In genomic region chr2:71347160-71347559, GRCm38 (mm10) we compare ENCODE assay signal across 21 mouse cellular contexts. TPM values are rescaled to one million over a fixed set of nuclear protein-coding genes. Genes with fewer than 3 reads are reported as not detected.
DNase-seq lines count a peak whose midpoint lies in the region; ATAC-seq and TF ChIP-seq lines count a peak whose summit lies in the region.
"Had no signal": no experiment of that assay in that cellular context is flagged by ENCODE, and none has a peak within 500 bp of the region (broad histone marks: within the 10 kb centered on the region; RNA-seq: fewer than 3 reads in every experiment).

No protein-coding gene starts in this region.

- peaks cover 9% of the 10 kb centered on the region; the same call in 1 of the 2 replicates for H3K4me1 ChIP-seq in embryonic facial prominence, embryonic 12.5 days
- H3K4me1 ChIP-seq in embryonic facial prominence, embryonic 10.5 days: peaks cover 20% of the 10 kb centered on the region
- H3K4me1 ChIP-seq in heart, embryonic 12.5 days (replicated peaks): peaks cover 18% of the 10 kb centered on the region
- H3K4me1 ChIP-seq in E14TG2a.4 (replicated peaks; ENCODE audit: low read depth, low read length) (peaks cover 38% of the 10 kb centered on the region), ES-E14 (ENCODE audit: control insufficient read depth in 2 of 2, insufficient read depth in 2 of 2, low read length in 2 of 2, poor library complexity in 1 of 2) (peaks cover 0 to 2% of the 10 kb centered on the region in 2 experiments; a peak in 1 of 4 replicates)
- H3K4me1 ChIP-seq in forebrain, embryonic 16.5 days (replicated peaks; ENCODE audit: control insufficient read depth, insufficient read depth, low read length): peaks cover 3% of the 10 kb centered on the region; the same call in 1 of the 2 replicates
- H3K4me1 ChIP-seq: forebrain, embryonic 13.5 days; forebrain, embryonic 15.5 days had no signal

- 0 out of 2 replicates have a peak, but pooled peaks have one; percentile 52 for ATAC-seq in embryonic facial prominence, embryonic 12.5 days (ENCODE audit: insufficient number of reproducible peaks, insufficient read depth, low FRiP score, low TSS enrichment)
- no peak for ATAC-seq in heart, embryonic 12.5 days (ENCODE audit: insufficient number of reproducible peaks, low FRiP score)
- no peak for ATAC-seq in forebrain, embryonic 16.5 days
- ATAC-seq: CD4-positive, CD25-positive, alpha-beta regulatory T cell, adult 4 months; forebrain, embryonic 13.5 days; forebrain, embryonic 15.5 days had no signal

- H3K27ac ChIP-seq in embryonic facial prominence, embryonic 12.5 days: no peak overlapping the region
- H3K27ac ChIP-seq in embryonic facial prominence, embryonic 10.5 days (replicated peaks): no peak overlapping the region
- H3K27ac ChIP-seq in heart, embryonic 12.5 days (ENCODE audit: poor library complexity, severe bottlenecking): no peak overlapping the region
- peak overlapping the region; percentile 77; the same call in 1 of the 2 replicates for H3K27ac ChIP-seq in ES-E14 (ENCODE audit: insufficient read depth, low read depth, low read length, poor library complexity, severe bottlenecking)
- H3K27ac ChIP-seq in forebrain, embryonic 16.5 days (ENCODE audit: low read length): no peak overlapping the region
- H3K27ac ChIP-seq: forebrain, embryonic 13.5 days; forebrain, embryonic 15.5 days had no signal

- no peaks in the 10 kb centered on the region for H3K27me3 ChIP-seq in embryonic facial prominence, embryonic 12.5 days
- no peaks in the 10 kb centered on the region for H3K27me3 ChIP-seq in embryonic facial prominence, embryonic 10.5 days (replicated peaks; ENCODE audit: low read depth, poor library complexity, severe bottlenecking)
- no peaks in the 10 kb centered on the region for H3K27me3 ChIP-seq in heart, embryonic 12.5 days (replicated peaks)
- no peaks in the 10 kb centered on the region for H3K27me3 ChIP-seq in E14TG2a.4 (ENCODE audit: insufficient read depth, low read length)
- H3K27me3 ChIP-seq in forebrain, embryonic 16.5 days (replicated peaks; ENCODE audit: control insufficient read depth, insufficient read depth, low read length): no peaks in the 10 kb centered on the region
- H3K27me3 ChIP-seq: CH12.LX; forebrain, embryonic 13.5 days; forebrain, embryonic 15.5 days had no signal

- no peak for DNase-seq in embryonic facial prominence, embryonic 10.5 days (ENCODE audit: low spot score)
- DNase-seq in heart, adult 11 months: peak; percentile 61
- DNase-seq in ES-E14 (ENCODE audit: low read depth, low spot score): no peak
- no peak for DNase-seq in layer of hippocampus, adult 9-10 months (ENCODE audit: low spot score)
- DNase-seq: adrenal gland, adult 2 months; adrenal gland, postnatal 10 days; adrenal gland, postnatal 25 days; B cell, adult 2 months; cerebellum, adult 11 months; cerebellum, adult 18-20 months; cerebellum, adult 8-10 months; cerebellum, adult 9-11 months; cerebellum, postnatal 25 days had no signal

- H3K4me3 ChIP-seq in embryonic facial prominence, embryonic 12.5 days: no peak overlapping the region
- no peak overlapping the region for H3K4me3 ChIP-seq in embryonic facial prominence, embryonic 10.5 days
- H3K4me3 ChIP-seq in heart, embryonic 12.5 days: no peak overlapping the region
- H3K4me3 ChIP-seq in E14TG2a.4 (replicated peaks; ENCODE audit: low read length): peak overlapping the region; percentile 98
- H3K4me3 ChIP-seq in ES-E14 (ENCODE audit: insufficient read depth in 1 of 2, low read depth in 1 of 2, low read length in 2 of 2, poor library complexity in 1 of 2, severe bottlenecking in 1 of 2): peak overlapping the region; percentile 87 to 91
- no peak overlapping the region for H3K4me3 ChIP-seq in forebrain, embryonic 16.5 days (replicated peaks; ENCODE audit: low read length)
- H3K4me3 ChIP-seq: forebrain, embryonic 13.5 days; forebrain, embryonic 15.5 days had no signal

- TF ChIP-seq CTCF in E14TG2a.4 (conservative IDR thresholded peaks at IDR 0.05; ENCODE audit: low read length): no peak

- peaks cover 20% of the 10 kb centered on the region for H3K36me3 ChIP-seq in embryonic facial prominence, embryonic 12.5 days
- peaks cover 23% of the 10 kb centered on the region for H3K36me3 ChIP-seq in embryonic facial prominence, embryonic 10.5 days (replicated peaks)
- peaks cover 24% of the 10 kb centered on the region for H3K36me3 ChIP-seq in heart, embryonic 12.5 days
- H3K36me3 ChIP-seq in E14TG2a.4 (ENCODE audit: insufficient read depth, low read length): peaks cover 38% of the 10 kb centered on the region
- H3K36me3 ChIP-seq in ES-E14 (ENCODE audit: control insufficient read depth, insufficient read depth, low read length, poor library complexity, severe bottlenecking): peaks cover 15% of the 10 kb centered on the region
- H3K36me3 ChIP-seq in forebrain, embryonic 16.5 days (ENCODE audit: control insufficient read depth, insufficient read depth): peaks cover 11% of the 10 kb centered on the region

- in situ Hi-C loops in ES-E14 (cut with MboI; ENCODE audit: low sequenced_read_pairs in 2 of 2, unreplicated experiment in 2 of 2): no loop called here

- no peak overlapping the region for H3K9ac ChIP-seq in embryonic facial prominence, embryonic 12.5 days
- H3K9ac ChIP-seq in heart, embryonic 12.5 days: no peak overlapping the region
- peak overlapping the region; percentile 77 for H3K9ac ChIP-seq in ES-E14 (ENCODE audit: insufficient read depth, low read depth, low read length, poor library complexity, severe bottlenecking)
- no peak overlapping the region for H3K9ac ChIP-seq in forebrain, embryonic 16.5 days (replicated peaks; ENCODE audit: low read depth, low read length)
- H3K9ac ChIP-seq: forebrain, embryonic 13.5 days; forebrain, embryonic 15.5 days had no signal

- WGBS in embryonic facial prominence, embryonic 12.5 days: 75% methylated on average over 10 of the region's 10 CpGs
- WGBS in embryonic facial prominence, embryonic 10.5 days: 85% methylated on average over 10 of the region's 10 CpGs
- 81% methylated on average over 10 of the region's 10 CpGs for WGBS in heart, embryonic 12.5 days
- 90% methylated on average over 10 of the region's 10 CpGs for WGBS in forebrain, embryonic 16.5 days

- H3K4me2 ChIP-seq in embryonic facial prominence, embryonic 12.5 days (replicated peaks): no peak overlapping the region
- no peak overlapping the region for H3K4me2 ChIP-seq in heart, embryonic 12.5 days
- H3K4me2 ChIP-seq in forebrain, embryonic 16.5 days (ENCODE audit: low read length): no peak overlapping the region
- H3K4me2 ChIP-seq: forebrain, embryonic 13.5 days; forebrain, embryonic 15.5 days had no signal

- no peaks in the 10 kb centered on the region for H3K9me3 ChIP-seq in embryonic facial prominence, embryonic 12.5 days
- H3K9me3 ChIP-seq in embryonic facial prominence, embryonic 10.5 days: peaks cover 8% of the 10 kb centered on the region; the same call in 1 of the 2 replicates
- no peaks in the 10 kb centered on the region for H3K9me3 ChIP-seq in heart, embryonic 12.5 days (replicated peaks)
- H3K9me3 ChIP-seq in E14TG2a.4 (ENCODE audit: low read length) (peaks cover 6% of the 10 kb centered on the region), ES-E14 (ENCODE audit: control insufficient read depth, insufficient read depth, low read depth, low read length) (no peaks in the 10 kb centered on the region)
- H3K9me3 ChIP-seq in forebrain, embryonic 16.5 days (ENCODE audit: control insufficient read depth, low read length): no peaks in the 10 kb centered on the region
- H3K9me3 ChIP-seq: forebrain, embryonic 15.5 days had no signal

TF ChIP-seq in ES-E14, 5 proteins besides CTCF, POLR2A, EP300 and RAD21:
- no peak for TF ChIP-seq CHD2 (IDR thresholded peaks at IDR 0.05; ENCODE audit: low read depth, low read length)
- TF ChIP-seq HCFC1 (IDR thresholded peaks at IDR 0.05; ENCODE audit: borderline replicate concordance, insufficient read depth, low read length): no peak
- TF ChIP-seq ZNF384 (IDR thresholded peaks at IDR 0.05; ENCODE audit: low read depth, low read length): no peak
- no peak for TF ChIP-seq MAFK (IDR thresholded peaks at IDR 0.05; ENCODE audit: insufficient read depth, low read depth, low read length)
- TF ChIP-seq ZC3H11A (IDR thresholded peaks at IDR 0.05; ENCODE audit: borderline replicate concordance, low read depth, low read length): no peak

RNA-seq across cellular contexts. Expression of gene Slc25a12, which starts 20.4 kb away (rescaled TPM):
- polyA plus RNA-seq in embryonic facial prominence, embryonic 12.5 days (2016; fragmentation: Nextera tagmentation; extraction: Ambion mirVana): 44.0 and 45.8 TPM in 2 replicates
- polyA plus RNA-seq in embryonic facial prominence, embryonic 10.5 days (2016; fragmentation: Nextera tagmentation; extraction: Ambion mirVana): 33.4 and 38.4 TPM in 2 replicates
- 92.1 and 92.8 TPM in 2 replicates for polyA plus RNA-seq in heart, embryonic 12.5 days (2016; fragmentation: Nextera tagmentation; extraction: Ambion mirVana)
- total RNA-seq in ES-E14 (2012; rRNA removed): 42.6 and 44.2 TPM in 2 replicates
- polyA plus RNA-seq in forebrain, embryonic 16.5 days (2015; fragmentation: Nextera tagmentation; extraction: Ambion mirVana): 79.6 and 86.7 TPM in 2 replicates

RNA-seq across cellular contexts. Expression of gene Hat1, which starts 41.6 kb away (rescaled TPM):
- polyA plus RNA-seq in embryonic facial prominence, embryonic 12.5 days (2016; fragmentation: Nextera tagmentation; extraction: Ambion mirVana): 134 and 135 TPM in 2 replicates
- polyA plus RNA-seq in embryonic facial prominence, embryonic 10.5 days (2016; fragmentation: Nextera tagmentation; extraction: Ambion mirVana): 197 and 204 TPM in 2 replicates
- polyA plus RNA-seq in heart, embryonic 12.5 days (2016; fragmentation: Nextera tagmentation; extraction: Ambion mirVana): 124 and 132 TPM in 2 replicates
- total RNA-seq in ES-E14 (2012; rRNA removed): 210 and 242 TPM in 2 replicates
- polyA plus RNA-seq in forebrain, embryonic 16.5 days (2015; fragmentation: Nextera tagmentation; extraction: Ambion mirVana): 72.8 and 78.8 TPM in 2 replicates

Comparison
In these comparisons a context has a peak if more than half of its experiments do, and no peak if none do; other contexts are left out.
1. H3K4me3 ChIP-seq: peak in E14TG2a.4 (single experiment) and ES-E14 (2 of 2); none in embryonic facial prominence, embryonic 12.5 days (single experiment), embryonic facial prominence, embryonic 10.5 days (single experiment), heart, embryonic 12.5 days (single experiment) and forebrain, embryonic 16.5 days (single experiment).